Mouse (Mus musculus) adrenal gland, postnatal 4 days (tissue): Measurements from ENCODE around the gene Glis3. TPM values are rescaled to one million over a fixed set of nuclear protein-coding genes. Genes with fewer than 3 reads are reported as not detected.

Experiments used
- DNase-seq, 2 experiments: peaks; one replicate each; pipeline ENCODE4 v3.0.0; 2021 to 2022; ENCODE audit warnings: low spot score in 2 of 2, mixed read lengths in 2 of 2
- total RNA-seq, 2 experiments: library from RNA; stranded (reverse); gene quantifications; 2 replicates each; pipeline ENCODE4 v1.2.3; 2021

The Glis3 gene
- total RNA-seq, 2 experiments from 2014 or later, result 10.6 to 19.0 TPM

DNA sequence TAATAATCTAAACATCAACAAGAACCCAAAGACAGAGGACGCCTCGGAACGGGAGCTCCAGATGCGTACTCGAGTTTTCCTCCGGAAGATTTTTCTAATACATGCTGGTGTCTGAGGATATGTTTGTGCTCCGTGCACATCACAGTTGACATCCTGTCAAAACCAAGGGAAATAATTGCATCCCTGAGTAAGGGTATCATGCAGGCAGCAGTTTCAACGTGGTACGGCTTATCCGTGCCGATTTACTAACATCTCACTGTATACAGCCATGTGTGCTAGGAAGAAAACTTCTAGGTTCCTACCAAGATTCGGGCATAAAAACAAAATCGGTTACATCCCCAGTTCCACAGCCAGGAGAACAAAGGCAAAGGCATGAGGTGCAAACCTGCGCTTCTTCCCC is 179.4 kb downstream of the Glis3 start:
- DNase-seq, result no peak

GRCm38 (mm10) chr19:28499786-28500185 is 180.1 kb downstream of the Glis3 start:
- DNase-seq, result no peak

GRCm38 (mm10) chr19:28495926-28496325 is 184.0 kb downstream of the Glis3 start:
- DNase-seq, result no peak

GRCm38 (mm10) chr19:28493605-28494260 is 186.1 kb downstream of the Glis3 start:
- no peak for DNase-seq

DNA sequence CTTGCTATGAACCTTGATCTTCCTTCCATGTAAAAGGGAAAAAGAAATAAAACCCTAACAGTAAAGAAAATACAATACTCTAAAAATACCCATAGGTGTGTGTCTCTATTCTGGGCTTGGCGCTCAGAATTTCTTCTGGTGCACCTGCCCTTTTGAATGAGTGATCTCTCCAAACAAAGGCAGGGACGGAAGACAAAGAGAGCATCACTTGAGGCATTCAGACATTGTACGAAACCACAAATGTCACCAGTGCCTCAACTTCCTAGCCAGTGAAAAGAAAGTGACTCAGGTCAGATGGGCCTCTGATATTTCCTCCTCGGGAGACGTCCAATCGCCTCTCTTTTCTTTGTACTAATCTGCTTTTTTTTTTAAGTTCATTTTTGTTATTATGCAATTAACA is 201.8 kb downstream of the Glis3 start:
- DNase-seq, result no peak

DNA sequence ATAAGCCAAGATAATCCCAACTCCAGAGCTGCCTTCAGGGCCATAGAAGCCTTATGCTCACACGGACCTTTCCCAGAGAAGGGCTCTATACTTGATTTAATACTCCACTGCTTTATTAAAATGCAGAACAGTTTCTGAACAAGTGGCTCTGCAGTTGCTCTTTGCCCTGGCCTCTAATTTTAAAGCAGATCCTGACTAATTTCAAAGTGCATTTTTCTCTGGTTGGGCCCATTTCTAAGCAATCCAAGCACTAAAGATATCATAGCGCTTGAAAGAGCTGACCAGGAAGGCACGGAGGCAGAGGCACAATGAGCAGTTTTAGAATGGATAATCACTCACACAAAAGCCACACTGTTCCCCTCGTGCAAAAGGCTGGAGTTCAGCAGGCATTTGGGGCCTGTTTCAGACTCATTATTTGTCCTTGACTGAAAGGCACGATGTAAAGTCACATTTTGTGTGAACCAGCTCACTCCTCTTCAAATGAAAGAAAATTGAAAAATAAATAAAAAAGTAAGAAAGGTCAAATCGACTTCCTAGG is 202.5 kb downstream of the Glis3 start:
- no peak for DNase-seq

DNA sequence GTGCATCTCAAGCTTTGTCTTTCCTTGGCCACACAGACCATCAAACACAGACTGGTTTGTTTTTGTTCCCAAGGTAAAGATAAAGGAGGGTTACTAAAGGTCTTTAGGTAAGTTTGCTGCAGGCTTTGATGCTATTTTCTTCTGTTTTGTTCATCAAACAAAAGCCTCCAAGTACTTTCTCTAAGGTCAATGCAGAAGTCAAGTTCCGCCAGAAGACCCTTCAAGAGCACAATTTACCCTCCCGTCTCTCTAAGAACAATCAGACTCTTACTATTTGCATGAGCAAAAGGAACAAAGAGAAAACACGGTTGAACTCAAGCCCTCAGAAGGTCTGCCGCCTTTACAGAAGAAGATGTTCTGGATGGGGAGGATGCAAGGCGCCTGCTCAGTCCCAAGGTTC is 206.3 kb downstream of the Glis3 start:
- no peak for DNase-seq

DNA sequence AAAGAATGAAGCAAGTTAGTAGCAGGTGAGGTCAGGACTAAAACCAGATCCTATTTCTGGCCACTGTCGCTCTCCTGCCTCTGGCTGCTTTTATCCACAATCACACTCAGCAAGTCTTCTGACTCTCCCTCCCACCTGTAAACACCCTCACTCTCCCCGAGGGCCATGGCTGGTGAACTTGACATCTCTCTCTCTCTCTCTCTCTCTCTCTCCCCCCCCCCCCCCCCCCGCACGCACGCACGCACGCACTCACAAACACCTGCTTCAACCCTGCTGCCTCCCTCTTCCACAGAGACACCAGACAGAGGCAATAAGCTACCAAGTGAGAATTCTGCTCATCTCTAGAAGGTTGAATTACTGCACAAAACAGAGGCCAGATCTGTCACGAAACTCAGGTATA is 208.7 kb downstream of the Glis3 start:
- DNase-seq, result no peak

DNA sequence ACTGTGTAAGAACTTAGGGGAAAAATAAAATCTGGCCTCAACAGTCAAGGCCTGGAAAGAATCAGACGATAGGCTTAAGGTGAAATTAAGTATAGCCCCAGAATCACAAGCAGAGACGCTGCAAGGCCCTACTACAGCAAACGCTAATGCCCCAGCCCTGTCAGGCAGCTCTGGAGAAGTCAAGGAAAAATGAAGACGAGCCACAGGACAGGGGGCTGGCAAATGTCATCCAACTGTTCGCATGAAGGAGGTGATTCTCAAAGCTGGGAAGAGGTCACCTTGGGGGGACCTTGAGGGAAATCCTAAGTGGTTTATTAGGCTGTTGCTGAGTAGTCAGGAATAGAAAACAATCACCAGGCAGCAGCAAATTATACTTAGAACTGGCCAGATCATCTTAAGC is 214.1 kb downstream of the Glis3 start:
- DNase-seq, result no peak

GRCm38 (mm10) chr19:28454331-28454730 is 225.5 kb downstream of the Glis3 start:
- DNase-seq, result no peak

DNA sequence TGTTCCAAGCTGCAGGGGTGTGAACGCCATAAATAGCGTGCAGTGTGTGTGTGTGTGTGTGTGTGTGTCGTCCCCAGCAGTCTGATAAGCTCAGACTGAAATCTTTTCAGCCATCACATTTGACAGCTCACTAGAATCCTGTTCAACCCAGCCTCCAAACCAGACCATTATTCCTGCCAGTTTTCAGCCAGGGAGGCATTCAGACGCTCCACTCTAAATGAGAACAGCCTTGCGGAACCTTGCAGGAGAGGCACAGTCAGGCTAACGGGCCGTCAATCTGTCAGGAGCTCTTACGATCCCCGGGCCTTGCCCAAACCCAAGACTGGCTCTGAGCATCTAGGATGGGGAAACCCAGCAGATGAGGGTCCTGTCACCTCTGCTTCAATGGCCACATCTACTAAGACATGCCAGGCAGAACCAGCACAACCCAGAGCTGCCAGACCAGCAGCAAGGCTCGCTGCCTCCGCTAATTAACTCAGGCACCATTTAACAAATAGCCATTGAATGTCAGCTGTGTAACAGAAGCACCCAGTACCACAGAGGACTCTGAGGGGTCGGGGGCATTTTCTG is 226.8 kb downstream of the Glis3 start:
- DNase-seq, result no peak

GRCm38 (mm10) chr19:28448811-28449210 is 231.1 kb downstream of the Glis3 start:
- no peak for DNase-seq

GRCm38 (mm10) chr19:28442161-28442560 is 237.7 kb downstream of the Glis3 start:
- DNase-seq, result no peak

- DNase-seq, result no peak
Measured at GRCm38 (mm10) chr19:28436457-28437148, 243.3 kb downstream of the Glis3 start.

DNA sequence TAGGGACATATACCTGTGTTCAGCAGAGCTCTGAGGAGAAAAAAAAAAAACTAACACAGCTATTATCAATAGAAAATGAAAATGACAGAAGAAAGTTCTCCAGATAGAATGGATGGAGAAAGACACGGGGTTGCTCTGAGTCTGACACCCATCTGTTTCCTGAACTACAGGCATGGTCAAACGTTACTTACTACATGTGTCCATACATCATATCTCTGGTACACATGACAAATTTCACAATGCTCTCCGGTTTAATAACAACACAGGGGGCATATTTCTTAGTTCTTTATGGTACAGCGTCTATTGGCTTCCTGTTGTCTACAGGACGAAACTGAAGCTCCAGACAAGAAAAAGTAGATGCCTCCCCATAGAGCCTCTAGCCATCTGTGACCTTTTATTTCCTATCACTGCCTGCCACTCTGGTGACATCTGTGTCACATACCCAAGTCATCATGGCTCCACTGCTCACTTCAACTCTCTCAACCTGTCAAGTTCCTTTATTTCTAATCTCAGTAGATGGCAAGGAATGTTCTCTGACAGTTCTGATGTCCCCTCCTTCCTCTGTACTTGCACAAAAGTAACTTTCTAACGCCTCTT is 251.6 kb downstream of the Glis3 start:
- DNase-seq, result no peak

DNA sequence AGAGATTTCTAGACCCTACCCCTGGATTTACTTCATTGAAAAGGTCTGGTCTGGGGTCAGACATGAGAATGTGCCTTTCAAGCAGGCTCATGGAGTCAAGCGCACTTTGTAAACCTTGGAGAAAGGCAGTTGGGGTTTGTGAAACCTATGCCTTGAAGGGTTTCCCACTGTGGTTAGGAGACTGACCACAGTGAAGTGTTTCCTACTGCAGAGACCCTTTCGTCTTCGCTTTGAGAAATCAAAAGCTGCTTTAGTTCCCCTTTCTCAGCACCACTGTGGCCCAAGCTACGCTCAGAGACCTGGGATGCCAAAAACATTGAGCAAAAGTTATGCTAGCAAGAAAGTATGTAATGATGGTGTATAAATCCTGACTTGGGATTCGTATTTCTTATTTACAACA is 255.7 kb downstream of the Glis3 start:
- DNase-seq, result no peak

DNA sequence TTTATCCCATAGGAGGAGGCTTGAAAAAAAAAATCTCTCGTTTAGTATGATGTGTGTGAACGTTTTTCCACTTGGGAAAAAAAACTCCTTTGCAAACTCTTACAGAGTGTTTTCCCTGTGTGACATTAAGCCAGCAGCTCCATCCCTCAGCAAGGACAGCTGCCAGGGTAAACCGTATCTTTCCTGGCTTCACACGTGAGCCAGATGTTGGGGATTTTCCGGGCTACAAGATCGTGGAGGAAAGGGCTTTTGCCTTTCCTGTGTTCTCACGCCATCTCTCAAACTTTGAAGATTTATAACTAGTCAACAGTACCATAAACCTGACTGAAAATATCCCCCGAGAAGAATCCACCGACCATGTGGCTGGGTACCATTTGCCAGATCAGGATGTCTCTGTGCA is 256.9 kb downstream of the Glis3 start:
- DNase-seq, result no peak

GRCm38 (mm10) chr19:28416069-28416468 is 263.8 kb downstream of the Glis3 start:
- no peak for DNase-seq

- DNase-seq, result no peak
Measured at GRCm38 (mm10) chr19:28408787-28409186, 271.1 kb downstream of the Glis3 start.

DNA sequence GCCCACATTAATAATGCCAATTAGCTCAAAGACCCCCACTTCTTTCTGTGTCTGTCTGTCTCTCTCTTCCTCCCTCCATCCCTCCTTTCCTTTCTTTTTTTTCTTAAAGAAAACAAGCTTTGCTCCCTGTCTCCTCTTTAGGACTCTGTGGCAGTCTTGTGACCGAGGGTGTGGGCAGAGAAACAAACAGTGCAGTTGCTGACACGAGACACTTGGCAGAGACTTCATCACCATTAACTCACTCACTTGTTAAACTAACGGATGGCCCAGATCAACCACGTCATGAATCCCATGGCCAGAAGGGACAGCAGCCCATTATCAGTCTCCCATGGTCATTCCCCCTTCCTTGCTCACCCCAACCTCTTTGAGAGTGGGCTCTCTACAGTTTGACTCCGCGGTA is 276.9 kb downstream of the Glis3 start:
- DNase-seq, result no peak

- DNase-seq, result no peak
Measured at GRCm38 (mm10) chr19:28395584-28395861, 284.4 kb downstream of the Glis3 start.

- DNase-seq, result no peak
Measured at GRCm38 (mm10) chr19:28394826-28395583, 284.9 kb downstream of the Glis3 start.
